Mouse (Mus musculus): Measurements from ENCODE around the gene Gpkow. TPM values are rescaled to one million over a fixed set of nuclear protein-coding genes. Genes with fewer than 3 reads are reported as not detected.

Gene Gpkow
- total and polyA plus RNA-seq, 3 experiments, result 23.4 to 539 (median 37.0) TPM

- Histone ChIP-seq H3K36me3 (ENCODE audit: control insufficient read depth in 1 of 2, insufficient read depth in 2 of 2, low read length in 2 of 2) (peaks cover 0 to 2% of the 10 kb centered on the region in 2 experiments; a peak in 2 of 4 replicates), H3K79me2 (ENCODE audit: control insufficient read depth, insufficient read depth, low read length, poor library complexity) (no peaks in the 10 kb centered on the region)
- TF ChIP-seq USF1 (IDR thresholded peaks at IDR 0.05; ENCODE audit: low read depth, low read length) (no peak), NELFE (IDR thresholded peaks at IDR 0.05; ENCODE audit: low read depth, low read length) (no peak), SIN3A (IDR thresholded peaks at IDR 0.05; ENCODE audit: low read length) (no peak), ZMIZ1 (IDR thresholded peaks at IDR 0.05; ENCODE audit: low read depth, low read length) (no peak), POLR2A (IDR thresholded peaks at IDR 0.05; ENCODE audit: control insufficient read depth in 1 of 2, insufficient read depth in 1 of 2, low read depth in 1 of 2, low read length in 2 of 2, poor library complexity in 1 of 2) (no peak), BHLHE40 (IDR thresholded peaks at IDR 0.05; ENCODE audit: borderline replicate concordance, low read depth, low read length) (no peak), GATA1 (IDR thresholded peaks at IDR 0.05; ENCODE audit: low read depth, low read length) (no peak), USF2 (IDR thresholded peaks at IDR 0.05; ENCODE audit: borderline replicate concordance in 1 of 2, insufficient read depth in 1 of 2, low read depth in 1 of 2, low read length in 2 of 2) (no peak), EP300 (IDR thresholded peaks at IDR 0.05; ENCODE audit: low read depth in 1 of 2, low read length in 2 of 2) (no peak), GABPA (IDR thresholded peaks at IDR 0.05; ENCODE audit: low read depth, low read length) (no peak)
Observed at GRCm38 (mm10) chrX:7664791-7665190, 32.1 kb upstream of the Gpkow start.

DNA sequence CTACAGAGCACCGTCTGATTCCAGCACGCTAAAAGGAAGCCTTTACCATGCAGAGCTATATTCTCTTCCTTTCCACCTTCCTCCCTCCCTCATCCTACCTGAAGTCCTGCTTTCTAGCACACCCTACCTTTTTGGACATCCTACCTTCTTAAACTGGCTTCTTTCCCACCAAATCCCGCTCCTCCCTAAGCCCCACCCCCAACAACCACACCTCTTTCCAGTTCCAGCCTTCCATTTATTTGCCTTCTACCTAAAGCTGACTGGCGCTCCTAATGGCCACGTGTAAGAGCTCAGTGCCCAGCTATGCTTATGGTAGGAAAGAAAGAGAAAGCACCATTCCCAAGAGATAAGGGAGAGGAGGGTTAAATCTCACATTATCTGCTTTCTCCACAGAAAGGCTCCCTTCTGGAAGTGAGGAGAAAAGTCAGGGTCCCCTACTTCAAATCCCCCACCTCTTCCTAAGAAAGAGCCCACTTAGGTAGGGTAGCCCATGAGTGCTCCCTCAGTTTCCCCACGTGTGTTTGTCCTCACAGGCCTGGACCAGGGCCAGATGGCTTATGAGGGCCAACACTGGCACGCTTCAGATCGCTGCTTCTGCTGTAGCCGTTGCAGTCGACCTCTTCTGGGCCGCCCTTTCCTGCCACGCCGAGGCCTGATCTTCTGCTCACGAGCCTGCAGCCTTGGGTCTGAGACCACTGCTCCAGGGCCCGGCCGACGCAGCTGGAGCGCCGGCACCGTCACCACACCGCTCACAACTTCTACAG lies 31.0 kb upstream of the Gpkow start:
- TF ChIP-seq MAX (IDR thresholded peaks at IDR 0.05; ENCODE audit: low read length) (no peak), RCOR1 (IDR thresholded peaks at IDR 0.05; ENCODE audit: low read depth, low read length) (no peak), ZKSCAN1 (IDR thresholded peaks at IDR 0.05; ENCODE audit: low read depth, low read length) (no peak), HCFC1 (IDR thresholded peaks at IDR 0.05; ENCODE audit: low read depth, low read length) (no peak), POLR2A (IDR thresholded peaks at IDR 0.05; ENCODE audit: control insufficient read depth in 1 of 2, insufficient read depth in 1 of 2, low read depth in 1 of 2, low read length in 2 of 2, poor library complexity in 1 of 2) (no peak), GABPA (IDR thresholded peaks at IDR 0.05; ENCODE audit: low read depth, low read length) (no peak)
- H3K9ac ChIP-seq (ENCODE audit: control insufficient read depth, low read depth, low read length, poor library complexity, severe bottlenecking), result no peak overlapping the region
- peaks cover 0 to 4% of the 10 kb centered on the region in 2 experiments; a peak in 2 of 4 replicates for H3K36me3 ChIP-seq (ENCODE audit: control insufficient read depth in 1 of 2, insufficient read depth in 2 of 2, low read length in 2 of 2)
- no peaks in the 10 kb centered on the region for H3K9me3 ChIP-seq (replicated peaks; ENCODE audit: insufficient read depth, low read length)
- peaks cover 0 to 2% of the 10 kb centered on the region in 2 experiments; a peak in 1 of 4 replicates for H3K4me1 ChIP-seq (ENCODE audit: control insufficient read depth in 1 of 2, insufficient read depth in 2 of 2, low read length in 2 of 2)
- peaks cover 4% of the 10 kb centered on the region; the same call in 1 of the 2 replicates for H3K79me2 ChIP-seq (ENCODE audit: control insufficient read depth, insufficient read depth, low read length, poor library complexity)
- DNase-seq (ENCODE audit: low read depth, low spot score), result no peak
- H3K4me3 ChIP-seq (ENCODE audit: control insufficient read depth in 1 of 2, insufficient read depth in 1 of 2, low read depth in 2 of 2, low read length in 2 of 2), result no peak overlapping the region
- no peaks in the 10 kb centered on the region for H3K27me3 ChIP-seq (ENCODE audit: control insufficient read depth in 1 of 2, insufficient read depth in 2 of 2, low read length in 2 of 2)
- H3K27ac ChIP-seq (ENCODE audit: control insufficient read depth, low read depth, low read length), result no peak overlapping the region

More at GRCm38 (mm10) chrX:7664791-7665190, 32.1 kb upstream of the Gpkow start:
- Histone ChIP-seq H3K27me3 (ENCODE audit: control insufficient read depth in 1 of 2, insufficient read depth in 2 of 2, low read length in 2 of 2) (no peaks in the 10 kb centered on the region), H3K27ac (ENCODE audit: control insufficient read depth, low read depth, low read length) (no peak overlapping the region), H3K9ac (ENCODE audit: control insufficient read depth, low read depth, low read length, poor library complexity, severe bottlenecking) (no peak overlapping the region), H3K9me3 (replicated peaks; ENCODE audit: insufficient read depth, low read length) (no peaks in the 10 kb centered on the region), H3K4me1 (ENCODE audit: control insufficient read depth in 1 of 2, insufficient read depth in 2 of 2, low read length in 2 of 2) (no peaks in the 10 kb centered on the region), H3K4me3 (ENCODE audit: control insufficient read depth in 1 of 2, insufficient read depth in 1 of 2, low read depth in 2 of 2, low read length in 2 of 2) (no peak overlapping the region)
- DNase-seq (ENCODE audit: low read depth, low spot score), result no peak

All from MEL (cell line).